Mouse (Mus musculus): ENCODE measurements around the gene Fbp1. TPM values are rescaled to one million over a fixed set of nuclear protein-coding genes. Genes with fewer than 3 reads are reported as not detected.

The Fbp1 gene
- polyA plus RNA-seq, 1 experiment: not detected

DNA sequence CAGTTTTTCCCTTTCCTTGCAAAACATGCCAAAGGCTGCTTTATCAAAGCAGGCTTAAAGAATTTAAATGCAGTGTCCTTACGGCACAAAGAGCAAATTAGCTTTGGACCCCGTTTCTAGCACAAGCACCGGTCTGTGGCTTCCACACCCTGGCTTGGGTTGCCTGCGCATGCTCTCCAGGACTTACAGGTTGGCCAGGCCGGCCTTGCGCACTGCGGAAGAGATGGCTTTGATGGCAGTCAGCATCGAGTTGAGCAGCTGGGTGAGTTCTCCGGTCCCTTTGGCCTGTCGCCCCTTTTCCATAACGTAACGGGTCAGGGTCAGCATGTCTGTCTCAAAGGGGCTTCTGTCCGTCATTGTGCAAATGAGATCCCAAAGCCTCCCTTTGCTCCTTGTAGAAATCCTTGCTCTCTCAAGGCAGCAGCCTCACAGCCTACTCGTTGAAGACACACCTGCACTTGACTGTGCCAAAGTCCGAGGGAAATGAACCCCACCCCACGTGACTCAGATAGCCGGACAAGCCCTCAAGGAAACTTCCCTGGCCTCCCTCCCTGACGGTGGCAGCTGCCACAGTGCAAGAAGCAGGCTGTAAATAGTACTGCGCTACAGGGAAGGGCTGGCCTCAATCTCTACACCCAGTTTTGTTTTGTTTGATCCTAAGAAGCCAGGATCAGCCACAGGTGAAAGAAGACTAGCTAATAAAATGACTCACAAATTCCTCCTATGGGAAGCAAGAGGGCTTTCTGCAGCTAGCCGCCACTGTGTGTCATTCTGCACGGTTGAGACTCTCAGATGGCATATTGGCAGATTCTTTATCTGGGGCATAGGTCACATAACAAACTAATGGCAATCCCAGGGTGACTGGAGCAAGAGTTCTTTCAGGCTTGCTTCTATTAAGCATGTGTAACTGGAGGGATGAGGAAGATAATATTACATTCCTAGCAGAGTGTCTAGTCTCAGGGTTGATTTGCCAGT lies 29.9 kb downstream of the Fbp1 start, which contains the start of gene Fbp2:
Gene Fbp2, minus strand, starts transcription at position 482 of the 975 bp plus-strand sequence.
- no peak within 1 kb of the TSS for H3K4me3 ChIP-seq (ENCODE audit: low read depth, low read length)
- no peak within 1 kb of the TSS for H3K27ac ChIP-seq (ENCODE audit: insufficient read depth, low read length)
- H3K4me1 ChIP-seq (ENCODE audit: control insufficient read depth, insufficient read depth, low read length): no peaks in the 10 kb centered on the region
- H3K27me3 ChIP-seq (ENCODE audit: control insufficient read depth, insufficient read depth, low read length, poor library complexity, severe bottlenecking): no peaks in the 10 kb centered on the region
- no peak for TF ChIP-seq EP300 (IDR thresholded peaks at IDR 0.05; ENCODE audit: insufficient read depth, low read depth, low read length)
- no peak for TF ChIP-seq POLR2A (IDR thresholded peaks at IDR 0.05; ENCODE audit: insufficient read depth, low read length)
- TF ChIP-seq CTCF (IDR thresholded peaks at IDR 0.05; ENCODE audit: low read depth, low read length): no peak
- H3K9me3 ChIP-seq (replicated peaks; ENCODE audit: control insufficient read depth, insufficient read depth, low read length, poor library complexity, severe bottlenecking): no peaks in the 10 kb centered on the region
- no peaks in the 10 kb centered on the region for H3K36me3 ChIP-seq (ENCODE audit: control insufficient read depth, insufficient read depth, low read length, poor library complexity, severe bottlenecking)
- no peak within 1 kb of the TSS for H3K9ac ChIP-seq (ENCODE audit: low read depth, poor library complexity, severe bottlenecking)

GRCm38 (mm10) chr13:62856850-62857249 lies 31.2 kb downstream of the Fbp1 start:
- Histone ChIP-seq H3K36me3 (ENCODE audit: control insufficient read depth, insufficient read depth, low read length, poor library complexity, severe bottlenecking) (no peaks in the 10 kb centered on the region), H3K4me3 (ENCODE audit: low read depth, low read length) (no peak overlapping the region), H3K9ac (ENCODE audit: low read depth, poor library complexity, severe bottlenecking) (no peak overlapping the region), H3K27ac (ENCODE audit: insufficient read depth, low read length) (no peak overlapping the region), H3K4me1 (ENCODE audit: control insufficient read depth, insufficient read depth, low read length) (no peaks in the 10 kb centered on the region), H3K9me3 (replicated peaks; ENCODE audit: control insufficient read depth, insufficient read depth, low read length, poor library complexity, severe bottlenecking) (no peaks in the 10 kb centered on the region), H3K27me3 (ENCODE audit: control insufficient read depth, insufficient read depth, low read length, poor library complexity, severe bottlenecking) (no peaks in the 10 kb centered on the region)
- TF ChIP-seq CTCF (IDR thresholded peaks at IDR 0.05; ENCODE audit: low read depth, low read length) (no peak), POLR2A (IDR thresholded peaks at IDR 0.05; ENCODE audit: insufficient read depth, low read length) (no peak), EP300 (IDR thresholded peaks at IDR 0.05; ENCODE audit: insufficient read depth, low read depth, low read length) (no peak)

DNA sequence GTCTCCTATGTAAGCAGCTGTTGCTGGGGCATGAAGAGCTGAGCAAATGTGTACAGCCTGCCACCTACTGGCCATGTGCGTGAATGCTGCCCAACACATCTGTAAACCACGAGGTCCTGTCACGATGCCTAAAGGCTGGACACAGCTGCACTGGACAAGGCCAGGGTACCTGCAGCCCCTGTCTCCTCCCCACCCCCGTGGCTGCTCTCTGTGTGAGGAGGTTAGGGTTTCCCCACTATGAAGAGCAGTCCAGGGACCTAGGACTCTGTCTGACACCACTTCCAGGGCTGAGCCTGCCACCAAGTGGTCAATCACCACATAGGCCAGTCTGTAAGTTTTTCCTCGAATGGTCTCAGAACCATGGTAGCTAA lies 31.8 kb downstream of the Fbp1 start:
- Histone ChIP-seq H3K9ac (ENCODE audit: low read depth, poor library complexity, severe bottlenecking) (no peak overlapping the region), H3K36me3 (ENCODE audit: control insufficient read depth, insufficient read depth, low read length, poor library complexity, severe bottlenecking) (no peaks in the 10 kb centered on the region), H3K4me3 (ENCODE audit: low read depth, low read length) (peak overlapping the region; percentile 29), H3K9me3 (replicated peaks; ENCODE audit: control insufficient read depth, insufficient read depth, low read length, poor library complexity, severe bottlenecking) (no peaks in the 10 kb centered on the region), H3K4me1 (ENCODE audit: control insufficient read depth, insufficient read depth, low read length) (no peaks in the 10 kb centered on the region), H3K27ac (ENCODE audit: insufficient read depth, low read length) (no peak overlapping the region), H3K27me3 (ENCODE audit: control insufficient read depth, insufficient read depth, low read length, poor library complexity, severe bottlenecking) (no peaks in the 10 kb centered on the region)
- TF ChIP-seq CTCF (IDR thresholded peaks at IDR 0.05; ENCODE audit: low read depth, low read length) (peak; percentile 91), EP300 (IDR thresholded peaks at IDR 0.05; ENCODE audit: insufficient read depth, low read depth, low read length) (peak; percentile 46; the same call in 1 of the 2 replicates), POLR2A (IDR thresholded peaks at IDR 0.05; ENCODE audit: insufficient read depth, low read length) (no peak)

GRCm38 (mm10) chr13:62855396-62856304 lies 32.4 kb downstream of the Fbp1 start:
- no peaks in the 10 kb centered on the region for H3K4me1 ChIP-seq (ENCODE audit: control insufficient read depth, insufficient read depth, low read length)
- H3K27ac ChIP-seq (ENCODE audit: insufficient read depth, low read length): no peak overlapping the region
- no peaks in the 10 kb centered on the region for H3K9me3 ChIP-seq (replicated peaks; ENCODE audit: control insufficient read depth, insufficient read depth, low read length, poor library complexity, severe bottlenecking)
- peak overlapping the region; percentile 29 for H3K4me3 ChIP-seq (ENCODE audit: low read depth, low read length)
- TF ChIP-seq CTCF (IDR thresholded peaks at IDR 0.05; ENCODE audit: low read depth, low read length) (no peak), EP300 (IDR thresholded peaks at IDR 0.05; ENCODE audit: insufficient read depth, low read depth, low read length) (no peak), POLR2A (IDR thresholded peaks at IDR 0.05; ENCODE audit: insufficient read depth, low read length) (no peak)
- no peak overlapping the region for H3K9ac ChIP-seq (ENCODE audit: low read depth, poor library complexity, severe bottlenecking)
- no peaks in the 10 kb centered on the region for H3K36me3 ChIP-seq (ENCODE audit: control insufficient read depth, insufficient read depth, low read length, poor library complexity, severe bottlenecking)
- H3K27me3 ChIP-seq (ENCODE audit: control insufficient read depth, insufficient read depth, low read length, poor library complexity, severe bottlenecking): no peaks in the 10 kb centered on the region

DNA sequence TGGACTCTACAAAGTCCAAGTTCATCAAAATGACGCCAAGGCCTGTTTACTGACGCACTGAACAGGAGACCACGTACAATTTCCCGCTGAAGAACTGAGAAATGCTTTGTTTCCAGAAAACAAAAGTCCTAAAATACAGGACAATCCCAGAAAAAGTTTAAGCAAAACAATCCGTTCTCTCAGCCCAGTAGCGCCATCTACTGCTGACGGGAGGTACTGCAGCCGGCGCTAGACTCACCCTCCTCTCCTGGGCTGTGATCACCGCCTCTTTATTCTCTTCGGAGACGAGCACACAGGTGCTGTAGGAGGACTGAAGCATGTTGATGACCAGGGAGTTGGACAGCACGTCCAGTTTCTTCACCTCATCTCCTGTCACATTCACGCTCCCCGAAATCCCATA lies 33.4 kb downstream of the Fbp1 start:
- Histone ChIP-seq H3K9me3 (replicated peaks; ENCODE audit: control insufficient read depth, insufficient read depth, low read length, poor library complexity, severe bottlenecking) (no peaks in the 10 kb centered on the region), H3K36me3 (ENCODE audit: control insufficient read depth, insufficient read depth, low read length, poor library complexity, severe bottlenecking) (no peaks in the 10 kb centered on the region), H3K27ac (ENCODE audit: insufficient read depth, low read length) (no peak overlapping the region), H3K9ac (ENCODE audit: low read depth, poor library complexity, severe bottlenecking) (no peak overlapping the region), H3K27me3 (ENCODE audit: control insufficient read depth, insufficient read depth, low read length, poor library complexity, severe bottlenecking) (no peaks in the 10 kb centered on the region), H3K4me3 (ENCODE audit: low read depth, low read length) (no peak overlapping the region), H3K4me1 (ENCODE audit: control insufficient read depth, insufficient read depth, low read length) (no peaks in the 10 kb centered on the region)
- TF ChIP-seq EP300 (IDR thresholded peaks at IDR 0.05; ENCODE audit: insufficient read depth, low read depth, low read length) (no peak), POLR2A (IDR thresholded peaks at IDR 0.05; ENCODE audit: insufficient read depth, low read length) (no peak), CTCF (IDR thresholded peaks at IDR 0.05; ENCODE audit: low read depth, low read length) (peak; percentile 81)
